Mouse (Mus musculus) testis, adult 2 months (tissue): ENCODE measurements around the gene Ddx46. TPM values are rescaled to one million over a fixed set of nuclear protein-coding genes. Genes with fewer than 3 reads are reported as not detected.
"Not testable (repeated sequence)": the region's sequence is repeated elsewhere in the genome, so short reads cannot be mapped to it uniquely, and the experiment has no call there.

ENCODE experiments used
- H3K27ac ChIP-seq: fragments of 200-500 bp; 2 replicates; pipeline ENCODE4 v1.5.1; 2012; ENCODE audit warnings: low read depth, low read length; ENCODE audit not compliant: control insufficient read depth, insufficient read depth
- H3K27me3 ChIP-seq: fragments of 200-500 bp; 2 replicates; pipeline ENCODE4 v1.6.1; 2012; ENCODE audit warnings: mild to moderate bottlenecking, low read length, moderate library complexity; ENCODE audit not compliant: control insufficient read depth, insufficient read depth
- H3K36me3 ChIP-seq: fragments of 200-500 bp; 2 replicates; pipeline ENCODE4 v1.6.1; 2012; ENCODE audit warnings: mild to moderate bottlenecking, low read length; ENCODE audit not compliant: control insufficient read depth, insufficient read depth
- H3K4me1 ChIP-seq: fragments of 200-500 bp; 2 replicates; pipeline ENCODE4 v1.6.1; 2012; ENCODE audit warnings: low read length; ENCODE audit not compliant: control insufficient read depth, insufficient read depth
- H3K4me3 ChIP-seq: fragments of 200-500 bp; 2 replicates; pipeline ENCODE4 v1.5.1; 2012; ENCODE audit warnings: low read depth, mild to moderate bottlenecking, low read length, moderate library complexity, mixed read lengths; ENCODE audit not compliant: control insufficient read depth
- CTCF ChIP-seq: fragments of 200-500 bp; IDR thresholded peaks from 2 replicates; pipeline ENCODE4 v1.5.1; 2012; ENCODE audit warnings: low read depth, mild to moderate bottlenecking, inconsistent platforms, low read length, moderate library complexity; ENCODE audit not compliant: control insufficient read depth, insufficient read depth, insufficient replicate concordance
- POLR2A ChIP-seq: fragments of 200-500 bp; IDR thresholded peaks from 2 replicates; pipeline ENCODE4 v1.6.1; 2012; ENCODE audit warnings: low read depth, mild to moderate bottlenecking, inconsistent platforms, low read length, moderate library complexity; ENCODE audit not compliant: control insufficient read depth
- polyA plus RNA-seq: library from polyadenylated mRNA; depleted of rRNA; stranded (reverse); fragments of >200 nt; gene quantifications from 2 replicates; pipeline ENCODE4 v1.2.3, GENCODE M21; 2012

Gene Ddx46
- polyA plus RNA-seq, 1 experiment: 27.7 TPM

DNA sequence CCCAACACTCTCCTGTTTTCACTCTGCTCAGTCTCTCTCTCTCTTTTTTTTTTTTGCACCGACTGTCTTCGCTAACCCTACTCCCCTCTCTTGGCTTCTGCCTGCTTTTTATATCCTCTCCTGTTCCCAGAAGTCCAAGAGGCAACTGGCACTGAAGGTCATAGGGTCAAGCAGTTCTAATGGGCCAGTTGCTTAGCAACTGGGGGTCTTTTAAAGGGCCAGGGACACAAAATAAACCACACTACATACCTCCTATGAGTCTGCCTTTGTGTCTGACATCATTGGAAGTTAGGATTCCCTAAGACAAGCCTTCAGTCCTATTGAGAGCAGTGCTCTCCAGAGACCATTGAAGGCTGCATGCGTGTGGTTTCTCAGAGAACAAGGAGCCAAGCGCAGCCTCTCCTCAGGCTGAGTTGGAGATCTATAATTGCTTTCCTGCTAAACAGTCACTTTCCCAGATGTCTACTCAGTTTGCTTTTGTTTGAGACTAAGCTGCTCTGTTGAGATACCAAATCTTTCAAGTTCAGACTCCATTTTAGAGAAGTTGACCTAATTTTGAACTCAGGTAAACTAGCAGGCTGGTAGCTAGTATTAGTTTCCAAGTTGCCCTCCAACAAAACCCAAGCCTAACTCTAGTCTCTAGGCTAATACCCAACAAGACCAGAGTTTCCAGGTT, 53.2 kb downstream of the Ddx46 start:
- TF ChIP-seq POLR2A: no peak
- no peak for TF ChIP-seq CTCF
- peak overlapping the region; percentile 14; the same call in 1 of the 2 replicates for H3K4me3 ChIP-seq

DNA sequence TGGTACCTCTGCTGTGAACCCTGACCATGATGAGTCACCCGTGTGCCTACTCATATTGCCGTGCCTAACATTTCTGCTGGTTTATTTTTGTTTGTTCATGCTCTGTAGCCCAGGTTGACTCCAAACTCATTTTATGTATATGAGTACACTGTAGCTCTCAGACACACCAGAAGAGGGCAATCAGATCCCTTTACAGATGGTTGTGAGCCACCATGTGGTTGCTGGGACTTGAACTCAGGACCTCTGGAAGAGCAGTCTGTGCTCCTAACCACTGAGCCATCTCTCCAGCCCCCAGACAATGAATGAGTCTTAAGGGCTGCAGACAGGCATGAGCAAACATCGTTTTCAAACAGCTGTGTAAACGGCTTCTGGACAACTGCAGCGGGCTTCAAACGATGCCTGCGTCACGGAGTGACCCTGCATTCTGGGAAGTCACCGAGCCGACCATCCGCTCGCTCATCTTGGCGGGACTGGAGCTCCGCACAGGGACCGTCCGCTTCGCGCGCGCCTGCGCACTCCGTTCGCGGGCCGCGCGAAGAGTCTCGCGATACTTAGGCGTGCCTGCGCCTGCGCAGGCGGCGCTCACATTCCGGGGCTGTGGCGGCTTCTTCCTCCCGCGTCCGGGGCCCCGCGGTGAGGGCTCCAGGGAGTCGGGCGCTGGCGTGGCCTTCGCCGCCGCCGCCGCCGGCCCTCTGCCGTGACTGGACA, 57.9 kb downstream of the Ddx46 start, which contains the start of gene B230219D22Rik:
Gene B230219D22Rik (plus strand): TSS at position 590 of the 708 bp plus-strand sequence.
- peak within 1 kb of the TSS; percentile 90 for H3K27ac ChIP-seq
- peaks cover 4% of the 10 kb centered on the region; the same call in 1 of the 2 replicates for H3K4me1 ChIP-seq
- H3K36me3 ChIP-seq: no peaks in the 10 kb centered on the region
- H3K4me3 ChIP-seq: peak within 1 kb of the TSS; percentile 94
- H3K27me3 ChIP-seq: no peaks in the 10 kb centered on the region
- TF ChIP-seq POLR2A (peak; percentile 94), CTCF (no peak)

More for the DNA sequence above, 53.2 kb downstream of the Ddx46 start:
- H3K27ac ChIP-seq: peak overlapping the region; percentile 19
- H3K4me1 ChIP-seq: peaks cover 3% of the 10 kb centered on the region
- no peaks in the 10 kb centered on the region for H3K27me3 ChIP-seq
- H3K36me3 ChIP-seq: no peaks in the 10 kb centered on the region

- TF ChIP-seq POLR2A (no peak), CTCF (no peak)
- Histone ChIP-seq H3K4me3 (peak overlapping the region; percentile 94), H3K4me1 (peaks cover 4% of the 10 kb centered on the region; the same call in 1 of the 2 replicates), H3K27me3 (no peaks in the 10 kb centered on the region), H3K36me3 (no peaks in the 10 kb centered on the region), H3K27ac (peak overlapping the region; percentile 90)
These were observed 58.5 kb downstream of the Ddx46 start for GRCm38 (mm10) chr13:55693243-55693721.

DNA sequence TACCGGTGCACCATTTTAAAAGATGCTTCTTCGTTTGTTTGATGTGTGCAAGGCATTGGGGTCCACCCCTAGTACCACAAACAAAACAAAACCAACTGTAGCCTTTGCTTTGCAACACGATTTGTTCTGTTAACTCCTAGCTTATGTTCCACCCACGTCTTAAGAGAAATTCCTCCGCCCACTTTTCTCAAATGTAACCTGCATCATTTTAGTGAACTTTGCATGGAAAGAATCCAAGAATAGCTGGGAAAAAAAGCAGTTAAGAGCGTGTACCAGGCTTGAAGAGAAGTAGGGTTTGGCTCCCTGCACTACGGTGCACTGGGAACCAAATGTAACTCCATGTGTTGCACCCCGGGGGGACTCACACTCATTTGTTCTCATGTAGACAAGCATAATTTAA, 59.3 kb downstream of the Ddx46 start:
- peaks cover 4% of the 10 kb centered on the region; the same call in 1 of the 2 replicates for H3K4me1 ChIP-seq
- TF ChIP-seq POLR2A: no peak
- no peak for TF ChIP-seq CTCF
- peak overlapping the region; percentile 28; the same call in 1 of the 2 replicates for H3K4me3 ChIP-seq
- H3K36me3 ChIP-seq: no peaks in the 10 kb centered on the region
- no peaks in the 10 kb centered on the region for H3K27me3 ChIP-seq
- H3K27ac ChIP-seq: peak overlapping the region; percentile 10; the same call in 1 of the 2 replicates

GRCm38 (mm10) chr13:55695989-55696388, 61.2 kb downstream of the Ddx46 start:
- not testable (repeated sequence) for H3K4me1 ChIP-seq, H3K36me3 ChIP-seq, H3K27ac ChIP-seq, H3K27me3 ChIP-seq, H3K4me3 ChIP-seq

- H3K27me3 ChIP-seq: no peaks in the 10 kb centered on the region
- TF ChIP-seq CTCF: no peak
- TF ChIP-seq POLR2A: no peak
- H3K27ac ChIP-seq: no peak overlapping the region
- no peak overlapping the region for H3K4me3 ChIP-seq
- H3K4me1 ChIP-seq: no peaks in the 10 kb centered on the region
- peaks cover 2% of the 10 kb centered on the region for H3K36me3 ChIP-seq
These were observed 69.5 kb downstream of the Ddx46 start for GRCm38 (mm10) chr13:55704301-55704700.

GRCm38 (mm10) chr13:55712846-55713245, 78.0 kb downstream of the Ddx46 start:
- H3K36me3 ChIP-seq: no peaks in the 10 kb centered on the region
- TF ChIP-seq POLR2A: no peak
- no peak for TF ChIP-seq CTCF
- H3K27ac ChIP-seq: no peak overlapping the region
- H3K4me1 ChIP-seq: peaks cover 9% of the 10 kb centered on the region
- no peak overlapping the region for H3K4me3 ChIP-seq
- no peaks in the 10 kb centered on the region for H3K27me3 ChIP-seq
